Mouse (Mus musculus) ES-Bruce4 (cell line): Measurements from ENCODE around the gene Olfr1008. TPM values are rescaled to one million over a fixed set of nuclear protein-coding genes. Genes with fewer than 3 reads are reported as not detected.
"Not testable (repeated sequence)": the region's sequence is repeated elsewhere in the genome, so short reads cannot be mapped to it uniquely, and the experiment has no call there.

ENCODE experiments used
- H3K27ac ChIP-seq: 2 replicates; pipeline ENCODE4 v1.5.1; 2012; ENCODE audit warnings: low read length, inconsistent platforms; ENCODE audit not compliant: insufficient read depth
- H3K27me3 ChIP-seq: 2 replicates; pipeline ENCODE4 v1.6.1; 2012; ENCODE audit warnings: mild to moderate bottlenecking, low read length, inconsistent platforms; ENCODE audit not compliant: control insufficient read depth, poor library complexity, insufficient read depth, severe bottlenecking
- H3K36me3 ChIP-seq: 2 replicates; pipeline ENCODE4 v1.6.1; 2012; ENCODE audit warnings: inconsistent platforms, mild to moderate bottlenecking, low read length, moderate library complexity; ENCODE audit not compliant: control insufficient read depth, poor library complexity, insufficient read depth, severe bottlenecking
- H3K4me1 ChIP-seq: one replicate; pipeline ENCODE4 v1.8.1; 2011; ENCODE audit warnings: low read length; ENCODE audit not compliant: control insufficient read depth, insufficient read depth
- H3K4me3 ChIP-seq: 2 replicates; pipeline ENCODE4 v1.5.1; 2011; ENCODE audit warnings: low read depth, mild to moderate bottlenecking, low read length
- H3K9ac ChIP-seq: 2 replicates; pipeline ENCODE4 v1.6.1; 2012; ENCODE audit warnings: low read depth, mild to moderate bottlenecking, inconsistent platforms; ENCODE audit not compliant: poor library complexity, severe bottlenecking
- H3K9me3 ChIP-seq: replicated peaks from 2 replicates; pipeline ENCODE4 v1.6.1; 2012; ENCODE audit warnings: mild to moderate bottlenecking, low read length, inconsistent platforms; ENCODE audit not compliant: control insufficient read depth, poor library complexity, insufficient read depth, severe bottlenecking
- CTCF ChIP-seq: IDR thresholded peaks from one replicate; pipeline ENCODE4 v1.8.1; 2011; ENCODE audit warnings: low read depth, low read length
- EP300 ChIP-seq: IDR thresholded peaks from 2 replicates; pipeline ENCODE4 v1.6.1; 2011; ENCODE audit warnings: low read depth, low read length; ENCODE audit not compliant: insufficient read depth
- POLR2A ChIP-seq: IDR thresholded peaks from one replicate; pipeline ENCODE4 v1.8.1; 2011; ENCODE audit warnings: low read length; ENCODE audit not compliant: insufficient read depth
- polyA plus RNA-seq: library from polyadenylated mRNA; stranded (reverse); fragments of >200 nt; gene quantifications from 2 replicates; pipeline ENCODE4 v1.2.4, GENCODE M21; 2011; ENCODE audit warnings: low read depth; ENCODE audit not compliant: missing spikeins, insufficient read depth, insufficient read length

Olfr1008 gene
- polyA plus RNA-seq: not detected in 2 replicates

DNA sequence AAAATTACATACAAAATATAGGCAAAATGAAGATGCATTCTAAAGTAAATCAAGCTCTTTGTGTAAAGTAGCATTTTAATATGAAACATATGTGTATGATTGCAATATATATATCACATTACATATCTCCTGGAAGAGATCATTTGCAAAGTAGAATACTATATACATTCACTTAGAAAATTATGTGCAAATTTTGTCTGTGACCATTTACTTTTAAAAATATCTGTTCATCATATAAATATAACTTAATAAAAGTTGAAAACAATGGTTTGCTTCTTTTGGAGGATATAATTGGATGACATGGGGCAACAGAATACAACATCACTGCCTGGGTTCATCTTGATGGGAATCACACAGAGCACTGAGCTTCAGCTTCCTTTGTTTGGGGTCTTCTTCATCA is at the start of gene Olfr1008:
TSS of gene Olfr1008 (plus strand) at position 301 of the 400 bp plus-strand sequence.
- Histone ChIP-seq H3K4me3 (no peak within 1 kb of the TSS), H3K27me3 (no peaks in the 10 kb centered on the region), H3K27ac (no peak within 1 kb of the TSS), H3K4me1 (no peaks in the 10 kb centered on the region), H3K9me3 (peaks cover 4% of the 10 kb centered on the region), H3K36me3 (no peaks in the 10 kb centered on the region), H3K9ac (no peak within 1 kb of the TSS)
- TF ChIP-seq EP300 (no peak), CTCF (no peak), POLR2A (no peak)

DNA sequence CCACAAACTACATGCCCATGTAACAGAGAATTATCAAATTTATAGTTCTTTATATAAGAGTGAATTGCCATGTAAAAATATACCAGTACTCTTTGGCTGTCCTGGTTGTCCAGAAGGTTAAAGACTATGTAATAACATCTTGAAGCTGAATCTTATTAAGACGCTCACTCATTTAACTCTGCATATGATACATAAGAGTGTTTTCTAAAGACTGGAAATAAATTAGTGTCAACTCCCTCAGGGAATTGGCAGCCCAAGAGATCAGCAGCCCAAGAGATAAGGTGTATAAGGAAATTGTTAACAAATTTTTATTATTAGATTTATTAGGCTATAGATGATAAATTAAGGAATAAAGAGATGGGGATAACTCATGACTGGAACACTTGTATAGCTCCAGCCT is 38.6 kb upstream of the Olfr1008 start, which contains the start of gene Olfr1002:
TSS of gene Olfr1002 (minus strand) at position 101 of the 400 bp plus-strand sequence.
- Histone ChIP-seq H3K4me1 (no peaks in the 10 kb centered on the region), H3K27ac (no peak within 1 kb of the TSS), H3K36me3 (no peaks in the 10 kb centered on the region), H3K4me3 (no peak within 1 kb of the TSS), H3K9me3 (no peaks in the 10 kb centered on the region), H3K9ac (no peak within 1 kb of the TSS), H3K27me3 (no peaks in the 10 kb centered on the region)
- TF ChIP-seq EP300 (no peak), POLR2A (no peak), CTCF (no peak)

DNA sequence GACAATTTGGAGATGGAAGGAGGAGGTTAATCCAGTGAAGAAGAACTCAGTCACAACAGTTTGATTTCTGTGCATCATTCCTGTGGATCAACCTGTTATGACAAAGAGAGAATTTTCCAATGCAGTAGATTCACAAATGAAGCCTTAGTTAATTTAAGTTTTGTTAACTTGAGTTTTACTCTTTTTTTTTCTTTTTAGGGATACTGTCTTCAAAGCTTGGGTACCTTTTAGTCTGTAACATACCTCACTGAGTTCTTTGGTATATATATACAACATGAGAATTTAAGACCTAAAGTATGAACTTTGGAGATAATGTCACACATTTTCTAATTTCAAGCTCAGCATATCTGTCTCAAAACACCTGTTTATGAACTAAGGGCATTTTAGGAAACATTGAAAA is 24.9 kb upstream of the Olfr1008 start, which contains the start of gene Olfr154:
TSS of gene Olfr154 (minus strand) at position 101 of the 400 bp plus-strand sequence.
- not testable (repeated sequence) for H3K9ac ChIP-seq, H3K36me3 ChIP-seq, H3K4me1 ChIP-seq, H3K27me3 ChIP-seq, H3K4me3 ChIP-seq, H3K9me3 ChIP-seq, H3K27ac ChIP-seq

DNA sequence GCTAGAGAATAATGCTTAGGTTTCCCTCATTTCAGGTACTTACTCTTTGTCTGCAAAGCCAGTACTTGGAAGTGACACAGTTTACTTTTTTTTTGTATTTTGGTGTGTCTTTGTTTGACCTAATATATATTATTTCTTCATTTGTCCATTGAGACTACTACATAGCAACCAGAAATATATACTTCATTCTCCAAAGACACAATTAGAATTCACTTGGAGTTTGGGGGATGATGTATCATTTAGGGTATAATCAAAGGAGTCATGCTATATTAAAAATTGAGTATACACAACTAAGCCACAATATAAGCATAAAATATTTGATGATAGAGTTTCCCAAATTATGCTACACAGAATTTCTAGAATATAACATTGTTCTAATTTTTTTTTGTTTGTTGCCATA is 10.6 kb upstream of the Olfr1008 start, which contains the start of gene Olfr1006:
TSS of gene Olfr1006 (minus strand) at position 101 of the 400 bp plus-strand sequence.
- no peaks in the 10 kb centered on the region for H3K36me3 ChIP-seq
- no peak for TF ChIP-seq EP300
- TF ChIP-seq POLR2A: no peak
- H3K4me3 ChIP-seq: no peak within 1 kb of the TSS
- no peak within 1 kb of the TSS for H3K9ac ChIP-seq
- no peaks in the 10 kb centered on the region for H3K9me3 ChIP-seq
- no peaks in the 10 kb centered on the region for H3K4me1 ChIP-seq
- H3K27me3 ChIP-seq: no peaks in the 10 kb centered on the region
- H3K27ac ChIP-seq: no peak within 1 kb of the TSS

DNA sequence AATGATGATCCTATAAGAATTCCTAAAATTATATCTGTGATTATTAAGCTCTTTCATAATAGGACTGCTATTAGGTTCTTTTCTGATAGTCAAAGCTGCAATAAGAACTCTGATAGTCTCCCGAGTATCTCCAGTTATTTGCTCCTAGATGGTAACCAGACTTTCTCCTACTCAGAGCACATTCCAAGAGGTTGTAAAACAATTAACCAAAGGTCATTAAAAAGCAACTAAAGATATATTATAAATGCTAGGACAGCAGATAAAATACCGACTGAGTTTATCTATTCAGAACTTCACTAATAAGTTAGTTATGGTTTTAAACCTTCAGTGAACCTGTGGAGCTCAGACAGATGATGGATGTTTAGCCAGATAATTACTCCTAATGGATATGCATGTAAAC is 21.4 kb downstream of the Olfr1008 start:
- H3K4me3 ChIP-seq, H3K27ac ChIP-seq, H3K9me3 ChIP-seq, H3K9ac ChIP-seq, H3K36me3 ChIP-seq, H3K27me3 ChIP-seq, H3K4me1 ChIP-seq: not testable (repeated sequence)

DNA sequence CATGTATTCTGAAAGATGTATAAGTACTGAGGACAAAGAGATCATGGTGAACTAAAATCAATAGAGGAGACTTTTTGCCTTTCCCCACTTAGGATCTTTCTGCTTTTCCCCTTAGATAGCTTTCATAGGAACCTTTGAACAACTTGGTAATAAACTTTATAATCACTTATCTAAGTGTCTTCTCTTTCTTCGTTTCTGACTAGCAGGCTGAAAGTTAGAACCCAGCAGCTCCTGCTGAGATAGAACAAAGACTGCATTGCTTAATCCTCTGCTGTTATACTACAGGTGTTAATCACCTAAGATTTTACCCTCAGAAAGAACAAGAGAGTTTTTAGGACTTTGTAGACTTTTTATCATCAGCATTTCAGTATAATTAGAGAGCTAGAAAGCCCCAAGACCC is 21.9 kb downstream of the Olfr1008 start:
- H3K4me3 ChIP-seq: no peak overlapping the region
- no peaks in the 10 kb centered on the region for H3K9me3 ChIP-seq
- no peaks in the 10 kb centered on the region for H3K4me1 ChIP-seq
- H3K27ac ChIP-seq: no peak overlapping the region
- H3K9ac ChIP-seq: no peak overlapping the region
- TF ChIP-seq CTCF (no peak), EP300 (no peak), POLR2A (no peak)
- H3K27me3 ChIP-seq: no peaks in the 10 kb centered on the region
- no peaks in the 10 kb centered on the region for H3K36me3 ChIP-seq
